Mouse (Mus musculus): ENCODE measurements around the gene Orm3. TPM values are rescaled to one million over a fixed set of nuclear protein-coding genes. Genes with fewer than 3 reads are reported as not detected.

Orm3 gene
- polyA plus RNA-seq, 1 experiment from 2014 or later = not detected

DNA sequence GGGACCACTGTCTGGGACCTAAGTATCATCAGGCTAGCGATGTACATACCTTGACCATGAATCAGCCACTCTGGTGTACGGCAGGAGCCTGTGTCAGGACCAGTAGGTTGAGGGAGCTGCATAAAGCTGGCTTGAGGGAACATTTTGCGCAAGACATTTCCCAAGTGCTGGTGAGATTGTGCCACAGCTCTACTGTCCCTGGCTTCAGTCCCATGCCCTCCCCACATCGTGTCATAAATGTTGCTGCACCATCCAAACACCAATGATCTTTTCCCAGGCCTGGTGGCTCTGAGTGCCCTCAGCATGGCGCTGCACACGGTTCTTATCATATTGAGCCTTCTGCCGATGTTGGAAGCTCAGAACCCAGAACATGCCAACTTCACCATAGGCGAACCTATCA is 11.7 kb upstream of the Orm3 start, which contains the start of gene Orm1:
TSS of gene Orm1 (plus strand) at position 266 of the 400 bp plus-strand sequence.
- Histone ChIP-seq H3K27ac (no peak within 1 kb of the TSS), H3K79me2 (ENCODE audit: inconsistent target) (no peaks in the 10 kb centered on the region), H3K4me3 (ENCODE audit: inconsistent target) (no peak within 1 kb of the TSS), H3K36me3 (ENCODE audit: inconsistent target) (no peaks in the 10 kb centered on the region)
- 68% methylated on average over 8 of the region's 8 CpGs for WGBS (ENCODE audit: missing documents)

DNA sequence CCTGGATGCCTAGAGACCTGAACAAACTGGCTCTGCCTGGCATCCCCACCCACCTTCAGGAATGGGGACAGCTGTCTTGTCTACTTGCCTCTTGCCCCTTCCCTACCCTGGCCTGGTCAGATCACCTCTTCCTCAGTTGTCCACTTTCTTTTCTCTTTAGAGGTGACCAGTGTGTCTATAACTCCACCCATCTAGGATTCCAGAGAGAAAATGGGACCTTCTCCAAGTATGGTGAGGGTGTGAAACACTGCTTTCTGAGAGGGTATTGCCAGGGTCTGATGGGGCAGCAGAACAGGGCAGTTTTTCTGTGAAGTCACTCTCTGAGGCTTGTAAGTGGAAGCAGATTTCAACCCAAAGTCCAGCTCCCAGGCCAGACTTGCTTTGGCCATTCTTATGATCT is 10.7 kb upstream of the Orm3 start:
- H3K79me2 ChIP-seq (ENCODE audit: inconsistent target) = no peaks in the 10 kb centered on the region

DNA sequence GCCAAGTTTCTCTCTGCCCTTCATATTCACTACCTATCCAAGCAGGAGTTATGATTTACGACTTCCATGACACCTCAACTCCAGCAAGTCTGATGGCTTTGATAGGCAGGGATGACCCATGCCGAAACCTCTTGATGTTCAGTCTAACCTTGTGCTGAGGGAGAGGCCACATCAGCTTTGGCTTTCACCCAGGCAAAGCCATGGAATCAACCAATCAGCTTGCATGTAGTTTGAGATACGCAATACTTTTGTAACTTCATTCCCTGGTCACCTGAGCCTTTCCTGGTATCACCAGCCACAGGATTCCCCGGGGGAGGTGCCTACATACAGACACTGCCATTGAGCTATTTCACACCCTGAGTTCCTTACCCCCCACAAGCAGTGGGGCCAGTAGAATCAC is 9.3 kb upstream of the Orm3 start:
- Histone ChIP-seq H3K79me2 (ENCODE audit: inconsistent target) (no peaks in the 10 kb centered on the region), H3K4me3 (ENCODE audit: inconsistent target) (no peak overlapping the region), H3K27ac (no peak overlapping the region), H3K36me3 (ENCODE audit: inconsistent target) (no peaks in the 10 kb centered on the region)
- 97% methylated on average over 4 of the region's 4 CpGs for WGBS (ENCODE audit: missing documents)

More for the DNA sequence above, 10.7 kb upstream of the Orm3 start:
- no peaks in the 10 kb centered on the region for H3K36me3 ChIP-seq (ENCODE audit: inconsistent target)
- no peak overlapping the region for H3K27ac ChIP-seq
- no peak overlapping the region for H3K4me3 ChIP-seq (ENCODE audit: inconsistent target)

DNA sequence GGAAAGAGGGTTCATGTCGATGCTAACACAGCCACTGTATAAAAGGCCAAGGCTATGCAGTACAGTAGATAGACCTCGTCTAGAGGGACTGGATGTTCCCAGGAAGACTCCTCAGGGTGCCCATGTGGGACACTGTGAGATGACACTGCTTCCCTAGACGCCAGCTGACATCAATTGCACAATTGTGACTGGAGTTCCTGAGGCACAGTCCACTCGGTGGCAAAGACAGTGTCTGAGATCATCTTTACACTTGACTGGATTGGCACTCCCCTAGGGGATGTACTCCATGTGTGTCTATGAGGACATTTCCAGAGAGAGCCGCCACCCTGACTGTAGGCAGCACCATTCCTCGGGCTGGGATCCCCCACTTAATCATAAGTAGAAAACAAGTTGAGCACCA is 7.4 kb upstream of the Orm3 start:
- H3K36me3 ChIP-seq (ENCODE audit: inconsistent target) = no peaks in the 10 kb centered on the region
- H3K27ac ChIP-seq = no peak overlapping the region
- H3K4me3 ChIP-seq (ENCODE audit: inconsistent target) = no peak overlapping the region
- no peaks in the 10 kb centered on the region for H3K79me2 ChIP-seq (ENCODE audit: inconsistent target)
- WGBS (ENCODE audit: missing documents) = 63% methylated on average over 6 of the region's 6 CpGs

DNA sequence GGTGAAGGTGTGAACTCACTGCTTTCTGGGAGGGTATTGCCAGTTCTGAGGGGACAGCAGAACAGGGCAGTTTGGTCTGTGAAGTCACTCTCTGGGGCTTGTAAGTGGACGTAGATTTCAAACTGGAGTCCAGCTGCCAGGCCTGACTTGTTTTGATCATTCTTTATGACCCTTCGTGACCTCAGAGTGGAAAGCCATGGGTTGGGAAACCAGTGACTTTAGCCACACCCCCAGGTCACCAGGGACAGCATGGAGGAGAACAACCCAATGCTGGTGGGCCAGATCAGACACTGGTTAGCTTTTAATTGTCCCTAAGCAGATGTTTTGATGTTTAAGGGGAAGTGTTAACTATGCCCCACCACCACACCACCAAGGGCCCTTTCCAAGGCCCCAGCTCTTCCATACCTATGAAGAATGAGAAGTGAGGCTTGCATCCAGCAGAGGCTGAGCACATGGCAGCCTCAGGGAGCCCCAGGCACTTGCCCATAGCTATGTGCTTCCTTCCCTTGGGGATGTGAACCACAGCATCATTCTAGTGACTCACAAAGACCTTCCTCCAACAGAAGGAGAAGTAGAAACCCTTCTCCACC is 1.1 kb downstream of the Orm3 start:
- Histone ChIP-seq H3K36me3 (ENCODE audit: inconsistent target) (no peaks in the 10 kb centered on the region), H3K4me3 (ENCODE audit: inconsistent target) (no peak overlapping the region), H3K79me2 (ENCODE audit: inconsistent target) (no peaks in the 10 kb centered on the region), H3K27ac (no peak overlapping the region)
- WGBS (ENCODE audit: missing documents) = 66% methylated on average over 2 of the region's 2 CpGs

DNA sequence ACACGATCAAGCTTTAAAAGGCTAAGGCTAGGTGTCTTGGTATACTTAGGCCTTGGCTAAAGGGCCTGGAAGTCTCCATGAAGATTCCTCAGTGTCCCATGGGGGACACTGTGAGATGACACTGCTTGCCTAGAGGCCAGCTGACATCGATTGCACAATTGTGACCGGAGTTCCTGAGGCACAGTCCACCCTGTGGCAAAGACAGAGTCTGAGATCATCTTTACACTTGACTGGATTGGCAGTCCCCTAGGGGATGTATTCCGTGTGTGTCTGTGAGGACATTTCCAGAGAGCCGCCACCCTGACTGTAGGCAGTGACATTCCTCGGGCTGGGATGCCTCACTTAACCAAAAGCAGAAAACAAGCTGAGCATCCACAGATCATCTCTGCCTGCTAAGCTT is 3.9 kb downstream of the Orm3 start:
- WGBS (ENCODE audit: missing documents) = 79% methylated on average over 6 of the region's 6 CpGs
- Histone ChIP-seq H3K27ac (no peak overlapping the region), H3K4me3 (ENCODE audit: inconsistent target) (no peak overlapping the region), H3K36me3 (ENCODE audit: inconsistent target) (no peaks in the 10 kb centered on the region; the same call in 1 of the 2 replicates), H3K79me2 (ENCODE audit: inconsistent target) (no peaks in the 10 kb centered on the region)

DNA sequence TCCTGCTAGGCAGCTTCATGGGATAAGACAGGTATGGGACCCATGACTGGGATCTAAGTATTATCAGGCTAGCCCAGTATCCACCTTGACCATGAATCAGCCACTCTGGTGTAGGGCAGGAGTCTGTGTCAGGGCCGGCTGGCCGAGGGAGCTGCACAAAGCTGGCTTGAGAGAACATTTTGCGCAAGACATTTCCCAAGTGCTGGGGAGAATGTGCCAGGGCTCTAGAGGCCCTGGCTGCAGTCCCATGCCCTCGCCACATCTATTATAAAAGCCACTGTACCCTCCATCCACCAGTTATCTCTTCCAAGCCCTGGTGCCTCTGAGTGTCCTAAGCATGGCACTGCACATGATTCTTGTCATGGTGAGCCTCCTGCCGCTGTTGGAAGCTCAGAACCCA is 6.2 kb downstream of the Orm3 start, which contains the start of gene Orm2:
TSS of gene Orm2 (plus strand) at position 300 of the 400 bp plus-strand sequence.
- WGBS (ENCODE audit: missing documents) = 72% methylated on average over 5 of the region's 5 CpGs
- Histone ChIP-seq H3K79me2 (ENCODE audit: inconsistent target) (no peaks in the 10 kb centered on the region), H3K27ac (no peak within 1 kb of the TSS), H3K4me3 (ENCODE audit: inconsistent target) (no peak within 1 kb of the TSS), H3K36me3 (ENCODE audit: inconsistent target) (peaks cover 7% of the 10 kb centered on the region; the same call in 1 of the 2 replicates)

DNA sequence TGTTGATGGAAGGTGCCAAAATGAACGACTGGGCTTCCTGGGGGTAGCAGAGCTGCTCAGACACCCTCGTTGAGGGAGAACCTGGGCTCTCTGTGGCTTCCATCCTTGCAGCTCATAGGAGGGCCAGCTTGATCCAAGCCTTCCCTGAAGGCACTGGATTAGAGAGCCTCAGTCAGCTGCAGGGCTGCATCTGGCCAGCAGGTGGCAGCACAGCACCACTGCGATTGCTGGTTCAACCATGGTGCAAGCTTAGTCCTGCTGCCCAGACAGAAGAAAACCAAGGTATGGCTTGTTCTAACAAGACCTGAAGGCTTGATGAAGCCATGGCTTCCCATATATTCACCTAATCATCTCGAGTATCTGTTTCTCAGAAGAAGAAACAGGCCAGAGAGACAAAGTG is 12.6 kb downstream of the Orm3 start:
- no peak overlapping the region for H3K4me3 ChIP-seq (ENCODE audit: inconsistent target)
- no peaks in the 10 kb centered on the region for H3K79me2 ChIP-seq (ENCODE audit: inconsistent target)
- H3K27ac ChIP-seq = no peak overlapping the region
- 45% methylated on average over 4 of the region's 4 CpGs for WGBS (ENCODE audit: missing documents)
- peaks cover 66% of the 10 kb centered on the region for H3K36me3 ChIP-seq (ENCODE audit: inconsistent target)

DNA sequence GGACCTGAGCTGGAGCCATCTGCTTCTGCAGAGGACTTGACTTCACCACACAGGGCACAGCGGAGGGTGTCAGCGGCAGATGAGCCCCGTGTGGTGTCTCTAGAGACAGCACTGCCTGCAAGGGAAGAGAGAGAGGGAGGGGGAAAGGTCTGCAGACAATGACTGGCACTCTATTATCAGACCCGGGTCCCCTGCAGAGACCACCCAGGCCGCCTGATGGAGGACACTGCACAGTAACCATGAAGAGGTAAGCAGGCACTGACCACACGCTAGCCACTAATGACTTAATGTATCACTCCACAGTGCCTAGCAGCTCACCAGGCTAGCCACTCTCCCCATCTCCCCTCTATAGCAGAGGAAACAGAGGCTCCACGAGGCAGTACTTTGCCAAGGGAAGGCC is 14.9 kb downstream of the Orm3 start:
- WGBS (ENCODE audit: missing documents) = 91% methylated on average over 7 of the region's 7 CpGs
- peaks cover 89% of the 10 kb centered on the region for H3K36me3 ChIP-seq (ENCODE audit: inconsistent target)

DNA sequence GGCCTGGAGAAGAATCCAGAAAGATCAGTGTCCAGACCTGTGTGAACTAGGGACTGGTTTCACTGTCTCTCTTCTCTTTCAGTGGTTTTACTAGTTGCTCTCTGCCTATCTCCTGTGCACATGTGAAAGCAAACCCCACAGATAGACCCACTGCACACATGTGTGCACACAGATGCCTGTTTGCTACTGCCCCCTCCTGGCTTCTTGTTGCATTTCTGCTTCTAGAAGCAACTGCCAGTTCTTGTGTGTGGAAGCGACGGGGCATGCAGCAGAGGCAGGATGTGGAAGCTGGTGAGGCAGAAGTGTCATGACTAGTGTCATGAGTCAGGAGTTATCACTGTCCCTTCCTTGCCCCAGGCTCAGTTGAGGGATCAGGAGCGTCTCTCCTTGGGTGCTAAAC is 15.9 kb downstream of the Orm3 start:
- Histone ChIP-seq H3K79me2 (ENCODE audit: inconsistent target) (no peaks in the 10 kb centered on the region), H3K4me3 (ENCODE audit: inconsistent target) (no peak overlapping the region), H3K27ac (peak overlapping the region; percentile 21), H3K36me3 (ENCODE audit: inconsistent target) (peaks cover 93% of the 10 kb centered on the region)
- WGBS (ENCODE audit: missing documents) = 40% methylated on average over 3 of the region's 3 CpGs

More for the DNA sequence above, 14.9 kb downstream of the Orm3 start:
- Histone ChIP-seq H3K27ac (no peak overlapping the region), H3K79me2 (ENCODE audit: inconsistent target) (no peaks in the 10 kb centered on the region), H3K4me3 (ENCODE audit: inconsistent target) (no peak overlapping the region)

DNA sequence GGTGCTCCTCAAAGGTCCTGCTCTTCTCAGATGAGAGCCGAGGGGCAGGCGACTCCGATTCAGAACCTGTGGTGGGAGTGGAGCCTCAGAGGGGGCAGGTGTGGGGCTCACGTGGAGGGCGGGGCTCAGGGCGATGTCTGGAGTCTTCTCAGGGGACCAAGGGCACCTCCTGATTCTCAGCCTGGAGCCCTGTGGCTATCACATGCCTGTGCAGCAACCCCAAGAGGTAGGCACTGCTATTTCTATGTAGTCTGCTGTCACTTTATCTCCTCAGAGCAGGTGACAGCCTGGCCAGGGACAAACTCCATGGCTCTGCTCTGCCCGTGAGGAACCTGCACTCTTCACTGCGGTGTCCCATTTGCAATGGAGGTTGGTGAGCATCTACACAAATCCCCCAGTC is 17.4 kb downstream of the Orm3 start:
- Histone ChIP-seq H3K79me2 (ENCODE audit: inconsistent target) (no peaks in the 10 kb centered on the region), H3K27ac (no peak overlapping the region), H3K36me3 (ENCODE audit: inconsistent target) (peaks cover 95% of the 10 kb centered on the region), H3K4me3 (ENCODE audit: inconsistent target) (no peak overlapping the region)
- 96% methylated on average over 8 of the region's 8 CpGs for WGBS (ENCODE audit: missing documents)

DNA sequence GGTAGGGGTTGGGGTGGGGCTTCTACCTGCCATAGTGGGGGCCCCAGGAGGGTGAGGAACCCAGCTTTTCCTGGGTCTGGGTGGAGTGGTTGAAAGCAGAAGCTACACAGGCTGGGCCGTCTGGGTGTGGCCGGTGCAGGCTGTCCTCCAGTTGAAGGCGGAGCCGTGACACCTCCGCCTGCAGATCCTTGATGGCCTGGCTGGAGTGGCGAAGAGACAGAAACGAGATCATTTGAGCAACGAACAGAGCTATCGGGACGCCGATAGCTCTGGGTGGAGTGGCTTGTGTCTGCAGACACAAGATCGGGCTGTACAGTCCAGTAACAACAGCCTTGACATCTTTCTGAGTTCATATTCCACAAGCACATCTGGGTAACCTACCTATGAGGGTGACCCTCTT is 18.4 kb downstream of the Orm3 start:
- H3K4me3 ChIP-seq (ENCODE audit: inconsistent target) = no peak overlapping the region
- H3K79me2 ChIP-seq (ENCODE audit: inconsistent target) = no peaks in the 10 kb centered on the region
- no peak overlapping the region for H3K27ac ChIP-seq
- WGBS (ENCODE audit: missing documents) = 82% methylated on average over 12 of the region's 12 CpGs
- H3K36me3 ChIP-seq (ENCODE audit: inconsistent target) = peaks cover 98% of the 10 kb centered on the region

DNA sequence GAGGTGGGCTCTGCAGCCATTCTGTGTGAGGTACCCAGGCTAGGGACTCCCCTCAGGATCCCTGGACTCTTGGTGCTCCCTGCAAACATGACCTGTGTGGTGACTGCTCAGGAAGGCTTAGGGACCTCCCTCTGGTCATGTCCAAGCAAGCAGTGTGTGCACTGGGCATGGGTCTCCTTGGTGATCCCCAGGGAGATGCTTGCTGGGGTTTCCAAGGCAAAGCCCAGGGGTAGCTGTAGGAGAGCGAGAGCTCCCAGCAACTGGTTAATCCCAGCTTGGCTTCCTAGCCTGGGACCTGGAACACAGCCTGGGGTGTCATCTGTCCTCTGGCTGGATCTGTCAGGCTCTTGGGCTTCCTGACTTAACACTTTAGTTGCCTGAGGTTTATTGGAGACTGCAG is 19.4 kb downstream of the Orm3 start:
- H3K4me3 ChIP-seq (ENCODE audit: inconsistent target) = no peak overlapping the region
- no peak overlapping the region for H3K27ac ChIP-seq
- WGBS (ENCODE audit: missing documents) = 100% methylated on average over 1 of the region's 1 CpGs
- H3K36me3 ChIP-seq (ENCODE audit: inconsistent target) = peaks cover 98% of the 10 kb centered on the region
- no peaks in the 10 kb centered on the region for H3K79me2 ChIP-seq (ENCODE audit: inconsistent target)

DNA sequence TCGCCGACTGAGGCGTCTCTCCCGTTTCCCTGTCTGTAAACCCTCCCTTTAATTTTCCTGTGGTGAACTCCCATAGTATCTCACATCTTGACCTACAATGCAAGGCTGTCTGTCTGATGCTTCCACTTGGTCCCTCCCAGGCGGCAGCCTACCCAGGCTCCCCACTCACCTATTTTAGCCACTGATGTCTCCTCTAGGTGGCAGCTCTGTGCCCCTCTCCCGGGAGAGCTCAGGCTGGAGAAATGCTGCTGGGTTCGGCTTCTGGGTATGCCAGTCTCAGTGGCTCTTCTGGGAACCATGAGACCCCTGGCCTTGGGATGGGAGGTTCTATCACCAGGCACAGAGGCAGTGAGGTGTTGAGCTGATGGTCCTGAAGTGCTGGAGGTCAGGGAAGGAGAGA is 21.5 kb downstream of the Orm3 start:
- peaks cover 99% of the 10 kb centered on the region for H3K36me3 ChIP-seq (ENCODE audit: inconsistent target)
- H3K79me2 ChIP-seq (ENCODE audit: inconsistent target) = no peaks in the 10 kb centered on the region
- no peak overlapping the region for H3K4me3 ChIP-seq (ENCODE audit: inconsistent target)
- H3K27ac ChIP-seq = no peak overlapping the region
- 79% methylated on average over 7 of the region's 7 CpGs for WGBS (ENCODE audit: missing documents)

DNA sequence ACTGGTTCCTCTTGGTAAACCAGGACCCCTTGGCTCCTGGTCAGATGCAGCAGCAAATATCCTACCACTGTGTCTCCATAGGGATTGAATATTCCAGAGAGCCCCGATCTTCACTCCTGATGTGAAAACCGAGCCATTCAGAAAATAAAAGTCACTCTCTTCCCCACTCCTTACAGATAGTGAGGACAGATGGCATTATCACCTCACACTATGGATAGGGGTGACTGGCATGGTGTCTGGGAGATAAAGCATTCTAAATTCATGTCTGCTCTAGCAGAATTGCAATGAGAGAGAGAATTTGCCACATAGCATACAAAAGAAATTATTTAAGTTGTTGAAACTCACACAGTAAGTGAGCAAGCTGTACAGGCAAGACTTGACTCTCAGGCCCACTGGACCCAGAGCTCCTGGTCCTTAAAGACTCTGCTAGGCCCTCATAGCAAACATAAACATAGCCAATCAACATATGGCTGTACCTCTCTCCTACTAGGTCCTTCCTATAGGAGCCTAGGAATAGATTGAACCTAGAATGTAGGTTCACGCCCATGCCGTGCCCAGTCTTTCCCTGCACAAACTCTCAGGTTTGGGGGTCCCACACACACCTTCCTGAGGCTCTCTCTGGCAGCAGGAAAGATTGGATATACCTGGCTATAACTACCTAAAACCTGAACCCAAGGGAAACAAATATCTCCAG is 26.9 kb downstream of the Orm3 start:
- Histone ChIP-seq H3K79me2 (ENCODE audit: inconsistent target) (peaks cover 25% of the 10 kb centered on the region), H3K27ac (no peak overlapping the region), H3K36me3 (ENCODE audit: inconsistent target) (peaks cover 88% of the 10 kb centered on the region), H3K4me3 (ENCODE audit: inconsistent target) (no peak overlapping the region)
- WGBS (ENCODE audit: missing documents) = 100% methylated on average over 4 of the region's 4 CpGs
